Mouse (Mus musculus) Patski (cell line): Measurements from ENCODE around the gene Col20a1. TPM values are rescaled to one million over a fixed set of nuclear protein-coding genes. Genes with fewer than 3 reads are reported as not detected.

Source experiments
- ATAC-seq: fragments of 100-300 bp; one replicate; pipeline ENCODE4 v1.8.0; 2021
- CTCF ChIA-PET: fragments of 350-600 bp; sonication (Branson Sonifier 250); formaldehyde crosslinking; loops from one replicate; lab custom pipeline; 2022; ENCODE audit warnings: inconsistent platforms; lab: Charles Lee
- POLR2A ChIA-PET: fragments of 350-600 bp; sonication (Branson Sonifier 250); formaldehyde crosslinking; loops from one replicate; lab custom pipeline; 2022; ENCODE audit warnings: antibody characterized with exemption, inconsistent platforms; lab: Charles Lee
- DNase-seq: peaks from one replicate; pipeline ENCODE4 v3.0.0-alpha.2; 2011; ENCODE audit warnings: low read depth, low spot score
- H3K27me3 ChIP-seq: fragments of 371-371 bp; one replicate; pipeline ENCODE4 v1.5.1; 2021
- CTCF ChIP-seq: fragments of 100-300 bp; IDR thresholded peaks from one replicate; pipeline ENCODE4 v1.5.1; 2021
- in situ Hi-C: fragments of 300-500 bp; cut with MboI; formaldehyde crosslinking; loops from 3 replicates; pipeline ENCODE4 v1.11.1; 2018; ENCODE audit warnings: low pct_unique_long_range_greater_than_20kb, mixed read lengths
- polyA plus RNA-seq: library from polyadenylated mRNA; unstranded; gene quantifications from one replicate; pipeline ENCODE4 v1.2.3, GENCODE M21; 2021

Gene Col20a1
- polyA plus RNA-seq, 1 experiment from 2014 or later = 0.30 TPM

- ChIA-PET POLR2A (no interaction called here), CTCF (interaction anchor here (1.9 kb wide), 1 partner anchor 133 kb away, joined by 10 read pairs; no protein-coding TSS in a partner anchor)
- in situ Hi-C loops = loop anchor here (5.0 kb wide), 1 partner anchor 61 kb away; no protein-coding TSS in a partner anchor
- DNase-seq (no peak), ATAC-seq (no peak)
- no peak for TF ChIP-seq CTCF
- peaks cover 41% of the 10 kb centered on the region for H3K27me3 ChIP-seq
Observed at GRCm38 (mm10) chr2:181058193-181058592, 71.9 kb downstream of the Col20a1 start.

- in situ Hi-C loops = loop anchor here (10.0 kb wide), 1 partner anchor 135 kb away; the partner anchor contains the start of genes Birc7 and Ythdf1
- TF ChIP-seq CTCF = peak; percentile 92
- H3K27me3 ChIP-seq = peaks cover 43% of the 10 kb centered on the region
Observed at GRCm38 (mm10) chr2:181060127-181060526, 73.8 kb downstream of the Col20a1 start.

GRCm38 (mm10) chr2:181065827-181066226 is 79.5 kb downstream of the Col20a1 start:
- TF ChIP-seq CTCF = no peak
- POLR2A ChIA-PET = no interaction called here
- DNase-seq = no peak
- in situ Hi-C loops = loop anchor here (10.0 kb wide), 1 partner anchor 141 kb away; the partner anchor contains the start of genes Birc7 and Ythdf1
- CTCF ChIA-PET = no interaction called here
- H3K27me3 ChIP-seq = peaks cover 42% of the 10 kb centered on the region
- no peak for ATAC-seq

More at GRCm38 (mm10) chr2:181060127-181060526, 73.8 kb downstream of the Col20a1 start:
- ChIA-PET POLR2A (no interaction called here), CTCF (interaction anchor here (0.9 to 1.3 kb wide), 5 partner anchors 20 to 137 kb away, joined by 3 read pairs; no protein-coding TSS in a partner anchor)
- no peak for ATAC-seq
- peak; percentile 13 for DNase-seq

Other genes with a start within 250 kb of the Col20a1 start
- not detected for gene Bhlhe23, start 209.6 kb upstream of the Col20a1 start, polyA plus RNA-seq
- gene Ythdf1, start 65.6 kb upstream of the Col20a1 start, polyA plus RNA-seq = 51.7 TPM
- gene Birc7, start 57.5 kb upstream of the Col20a1 start, polyA plus RNA-seq = not detected
- 0.59 TPM for gene Nkain4, start 31.8 kb upstream of the Col20a1 start, polyA plus RNA-seq
- 56.2 TPM for gene Arfgap1, start 19.3 kb upstream of the Col20a1 start, polyA plus RNA-seq
- gene Chrna4, start 57.0 kb downstream of the Col20a1 start, polyA plus RNA-seq = 0.05 TPM
- gene Kcnq2, start 148.8 kb downstream of the Col20a1 start, polyA plus RNA-seq = 0.10 TPM
- not detected for gene Eef1a2, start 170.5 kb downstream of the Col20a1 start, polyA plus RNA-seq
- gene Ppdpf, start 200.7 kb downstream of the Col20a1 start, polyA plus RNA-seq = 61.6 TPM
- gene Ptk6, start 216.3 kb downstream of the Col20a1 start, polyA plus RNA-seq = not detected
- gene Srms, start 226.7 kb downstream of the Col20a1 start, polyA plus RNA-seq = not detected
- not detected for gene Fndc11, start 233.5 kb downstream of the Col20a1 start, polyA plus RNA-seq